Mouse (Mus musculus): ENCODE measurements around the gene Rnf217.

The Rnf217 gene

DNA sequence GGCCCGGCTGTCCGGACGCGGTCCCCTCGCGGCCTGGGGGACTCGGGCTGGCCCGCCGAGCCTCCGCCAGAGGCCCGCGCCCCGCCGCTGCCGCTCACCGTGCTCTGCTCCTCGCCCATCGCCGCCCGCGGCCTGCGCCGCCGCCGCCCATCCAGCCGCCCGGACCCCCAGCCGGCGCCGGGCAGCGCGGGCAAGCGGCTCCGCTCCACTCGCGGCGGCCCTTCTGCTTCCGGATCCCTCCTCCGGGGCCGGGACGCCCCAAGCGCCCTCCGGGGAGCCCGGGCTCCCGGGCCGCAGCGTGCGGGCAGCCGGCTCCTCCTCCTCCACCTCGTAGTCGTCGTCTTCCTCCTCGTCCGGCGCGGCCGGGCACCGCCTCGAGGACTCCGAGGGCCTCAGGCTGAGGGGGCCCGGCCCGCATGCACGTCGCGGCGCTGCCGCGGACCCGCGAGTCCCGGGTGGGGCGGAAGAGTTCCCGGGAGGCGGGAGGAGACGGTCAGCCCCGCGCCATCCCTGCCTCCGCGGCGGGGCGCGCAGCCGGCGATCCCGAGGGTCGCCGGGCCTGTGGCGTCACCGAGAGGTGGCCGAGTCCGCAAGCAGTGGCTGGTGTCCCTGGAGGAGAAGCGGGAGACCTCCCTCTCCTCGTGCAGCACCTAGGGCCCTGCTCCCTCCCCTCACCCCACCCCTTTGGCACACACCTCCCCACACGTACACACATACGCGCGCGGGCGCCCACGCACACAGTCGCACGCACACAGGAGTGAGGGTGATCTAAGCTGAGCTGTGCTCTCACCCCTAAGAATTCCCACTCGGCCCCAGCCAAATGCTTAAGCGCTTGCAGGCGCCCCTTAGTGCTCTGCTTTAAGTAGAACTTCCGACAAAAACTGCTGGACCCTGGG is at the start of gene Rnf217:
Rnf217 (minus strand) TSS at position 119 of the 896 bp plus-strand sequence.
- DNase-seq (ENCODE audit: low spot score in 2 of 2): peak; percentile 82 to 84

DNA sequence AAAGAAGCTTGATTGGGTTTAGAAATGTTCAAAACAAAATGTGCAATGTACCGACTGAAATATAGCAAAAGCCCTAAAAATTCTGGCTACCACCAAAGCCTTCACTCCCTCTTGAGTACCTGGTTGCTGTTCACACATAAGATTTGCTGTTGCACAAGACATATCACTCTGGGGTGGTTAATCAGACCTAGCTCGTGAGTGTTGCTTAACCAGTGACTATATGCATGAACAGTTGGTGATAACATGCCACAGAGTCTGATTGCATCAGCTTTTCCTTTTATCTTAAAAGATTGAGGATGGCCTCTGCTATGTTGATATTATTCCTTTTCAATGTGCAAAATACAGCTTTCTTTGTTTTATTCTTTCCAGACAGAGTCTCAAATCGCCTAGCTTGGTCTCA is 38.3 kb upstream of the Rnf217 start:
- DNase-seq (ENCODE audit: low spot score in 2 of 2): no peak

DNA sequence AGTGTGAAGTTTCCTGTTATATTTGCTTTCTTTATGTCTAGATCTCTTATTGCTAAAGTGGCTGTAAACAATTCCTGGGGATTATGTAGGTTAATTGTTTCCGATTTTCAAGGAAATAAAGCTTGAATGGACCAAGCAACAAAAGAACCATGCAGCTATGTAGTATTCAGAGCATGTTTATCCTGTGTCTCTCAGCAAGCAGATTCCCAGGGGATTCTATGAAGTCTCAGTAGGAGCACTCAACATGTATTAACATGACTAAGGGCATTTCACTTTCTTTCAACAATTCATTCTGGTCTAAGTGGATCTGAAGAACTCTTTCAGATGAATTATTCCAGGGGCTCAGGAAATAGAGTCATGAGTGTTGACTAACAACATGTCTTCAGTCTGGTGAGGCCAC is 37.1 kb upstream of the Rnf217 start:
- no peak for DNase-seq (ENCODE audit: low spot score in 2 of 2)

DNA sequence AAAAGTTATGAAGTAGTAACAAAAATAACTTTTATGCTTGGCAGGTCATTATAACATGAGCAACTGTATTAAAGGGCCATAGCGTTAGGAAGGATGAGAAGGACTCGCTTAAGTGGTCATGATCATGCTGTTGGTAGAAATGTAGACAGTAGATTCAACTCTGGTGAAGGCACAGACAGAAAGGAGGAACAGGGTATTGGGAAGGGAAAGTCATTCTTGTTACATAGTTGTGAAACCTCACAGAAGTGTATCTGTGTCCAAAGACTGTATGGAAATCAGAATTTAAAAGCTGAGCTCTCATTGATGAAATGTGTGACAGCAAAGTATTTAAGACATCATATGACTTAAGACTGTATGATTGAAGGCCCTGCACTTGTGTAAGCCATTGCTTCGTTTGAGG is 26.1 kb upstream of the Rnf217 start:
- no peak for DNase-seq (ENCODE audit: low spot score in 2 of 2)

DNA sequence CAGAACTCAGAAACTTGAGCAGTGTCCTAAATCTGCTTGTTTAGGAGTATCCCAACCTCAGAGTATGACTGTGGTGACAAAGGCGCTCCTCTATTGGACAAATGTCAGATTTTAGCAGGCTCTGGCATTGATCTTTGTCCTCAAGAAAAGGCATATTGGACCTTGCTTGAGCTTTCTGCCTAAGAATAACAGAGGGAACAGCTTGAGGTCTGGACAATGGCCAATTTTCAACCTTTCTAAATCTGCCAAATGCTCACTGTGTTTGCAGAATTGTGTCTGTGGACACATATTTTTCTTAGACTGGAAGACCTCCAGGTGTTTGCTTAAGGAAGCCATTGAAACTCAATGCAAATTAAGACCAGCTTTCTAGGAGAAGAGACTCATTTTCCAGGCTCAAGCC is 23.0 kb upstream of the Rnf217 start:
- DNase-seq (ENCODE audit: low spot score in 2 of 2): no peak

DNA sequence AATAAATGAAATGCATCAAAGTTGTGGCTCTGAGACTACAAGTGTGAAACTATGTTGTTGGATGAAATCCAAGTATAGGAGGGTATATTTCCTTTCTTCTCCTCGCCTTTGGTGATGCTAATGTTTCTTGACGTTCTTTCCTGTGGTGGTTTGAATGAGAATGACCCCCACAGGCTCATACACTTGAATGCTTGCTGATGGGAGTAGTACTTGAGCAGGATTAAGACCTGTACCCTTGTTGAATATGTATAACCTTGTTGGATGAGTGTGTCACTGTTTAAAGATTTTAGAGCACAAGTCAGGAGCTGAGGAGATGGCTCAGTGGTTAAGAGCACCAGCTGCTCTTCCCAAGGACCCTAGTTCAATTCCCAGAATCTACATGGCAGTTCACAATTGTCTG is 6.4 kb upstream of the Rnf217 start:
- DNase-seq (ENCODE audit: low spot score in 2 of 2): no peak

DNA sequence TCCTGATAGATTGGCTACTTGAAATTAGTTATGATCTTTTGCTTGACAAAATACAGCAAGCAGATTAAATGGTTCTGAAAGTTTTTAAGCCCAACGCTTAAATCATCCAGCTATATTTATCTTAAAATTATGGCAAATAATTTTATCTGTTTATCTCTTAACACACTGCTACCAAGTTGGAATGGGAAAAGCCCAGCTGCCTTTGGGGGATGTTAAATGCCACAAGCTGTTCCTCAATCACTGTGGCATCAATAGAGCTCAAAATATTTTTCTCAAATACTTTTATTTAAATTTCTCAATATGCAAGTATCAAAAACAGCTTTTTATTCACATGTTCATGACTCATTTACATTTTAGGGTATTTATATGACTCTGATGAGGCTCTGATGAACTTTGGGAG is 5.1 kb upstream of the Rnf217 start:
- DNase-seq (ENCODE audit: low spot score in 2 of 2): no peak

DNA sequence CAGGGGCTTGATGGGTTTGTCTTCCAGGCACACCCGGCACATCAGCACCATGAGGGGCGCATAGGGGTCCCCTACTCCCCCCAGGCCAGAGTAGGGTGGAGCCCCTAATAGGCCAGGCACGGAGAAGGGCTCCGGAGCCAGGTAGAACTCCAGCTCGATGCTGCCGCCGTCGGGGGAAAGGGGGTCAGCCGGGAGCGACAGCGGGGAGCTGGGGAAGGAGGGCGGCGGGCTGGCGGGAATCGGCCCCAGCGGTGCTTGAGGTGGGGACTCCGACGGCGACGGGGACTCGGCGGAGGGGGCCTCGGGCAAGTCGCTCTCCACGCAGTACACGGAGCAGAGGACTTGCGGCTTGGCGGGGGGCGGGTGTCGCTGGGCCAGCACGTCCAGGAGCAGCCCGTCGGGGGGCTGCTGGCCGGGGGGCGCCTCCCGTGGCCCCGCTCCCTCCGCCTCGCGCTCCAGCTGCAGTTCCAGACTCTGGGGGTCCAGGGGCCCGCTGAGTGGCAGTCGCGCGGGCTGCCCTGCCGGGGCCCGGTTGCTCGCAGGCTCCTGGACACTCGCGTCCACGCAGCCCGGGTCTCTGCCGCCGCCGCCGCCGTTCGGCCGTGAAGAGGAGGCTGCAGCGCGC is 431 bp downstream of the Rnf217 start:
- peak; percentile 38 to 55 for DNase-seq (ENCODE audit: low spot score in 2 of 2)

DNA sequence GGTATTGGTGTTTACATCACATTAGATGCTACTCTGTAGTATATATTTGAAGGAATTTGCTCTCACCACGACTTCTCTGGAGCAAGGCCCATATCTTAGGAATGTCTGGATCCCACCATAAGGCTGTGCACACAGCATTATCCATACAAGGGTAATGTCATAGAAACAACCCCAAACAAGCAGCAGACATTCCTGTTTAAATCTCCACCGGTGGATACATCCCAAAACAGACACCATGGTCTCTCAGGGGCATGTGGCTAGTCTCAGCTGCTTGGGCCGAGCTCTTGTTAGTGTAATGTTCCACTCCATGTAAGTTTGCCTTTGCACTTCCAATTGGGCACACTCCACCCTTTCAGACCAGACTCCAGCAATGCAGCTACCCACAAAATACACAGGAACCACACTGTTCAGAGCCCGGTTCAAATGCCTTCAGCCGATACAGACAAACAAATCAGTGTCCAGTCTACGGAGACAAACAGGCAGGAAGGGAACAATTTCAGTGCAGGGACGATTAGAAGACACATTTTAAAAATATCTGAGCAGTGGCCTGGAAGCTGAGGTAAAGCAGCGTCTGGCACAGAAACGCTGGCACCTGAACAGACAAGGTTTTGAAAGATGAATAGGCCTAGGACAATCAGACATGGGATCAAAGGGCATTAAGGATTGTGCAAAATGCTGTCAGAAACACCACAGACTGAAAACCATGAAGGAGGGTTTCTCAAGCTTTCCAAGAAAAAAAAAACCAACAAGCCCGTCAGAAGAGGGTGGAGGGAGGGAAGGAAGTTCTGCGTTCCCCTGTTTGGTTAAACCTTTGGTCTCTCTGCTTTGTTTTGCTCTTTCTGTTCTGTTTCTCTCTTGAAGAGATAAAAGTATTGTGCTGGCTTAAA is 1.8 kb downstream of the Rnf217 start:
- DNase-seq (ENCODE audit: low spot score in 2 of 2): no peak

DNA sequence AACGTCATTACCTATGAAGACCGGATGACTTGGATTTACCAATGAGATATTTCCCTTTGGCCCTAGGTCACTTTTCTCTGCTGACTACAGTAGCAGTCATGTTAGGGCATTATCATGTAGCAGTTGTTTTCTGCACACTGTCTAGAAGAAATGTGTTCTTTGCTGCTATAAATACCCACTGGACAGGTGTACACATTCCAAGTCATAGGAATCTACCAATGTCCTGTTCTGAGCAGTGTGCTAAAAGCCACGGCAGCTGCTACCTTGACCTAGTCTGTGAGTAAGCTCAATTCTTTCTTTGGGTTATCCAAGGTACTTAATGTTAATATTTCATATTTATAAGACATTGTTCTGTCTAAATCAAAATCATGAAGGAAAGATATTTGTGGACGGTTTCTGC is 5.1 kb downstream of the Rnf217 start:
- no peak for DNase-seq (ENCODE audit: low spot score in 2 of 2)

DNA sequence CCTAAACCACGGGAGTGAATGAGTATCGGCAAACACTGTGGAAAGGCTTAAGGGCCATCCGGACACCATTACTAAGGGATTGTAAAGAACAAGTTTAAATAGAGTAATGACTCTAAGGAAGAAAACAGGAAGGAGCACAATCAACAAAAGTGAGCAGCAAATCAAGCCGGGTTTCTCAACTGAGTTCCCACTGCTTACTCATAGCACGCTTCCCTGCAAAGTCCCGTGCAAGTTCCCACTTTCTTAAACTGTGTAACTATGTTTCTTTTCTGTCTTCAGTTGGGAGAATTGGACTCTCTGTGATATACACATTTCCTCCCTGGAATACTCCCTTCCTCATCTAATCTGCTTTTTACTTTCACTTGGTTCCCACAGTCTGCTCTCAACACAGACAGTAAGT is 8.9 kb downstream of the Rnf217 start:
- DNase-seq (ENCODE audit: low spot score in 2 of 2): no peak

DNA sequence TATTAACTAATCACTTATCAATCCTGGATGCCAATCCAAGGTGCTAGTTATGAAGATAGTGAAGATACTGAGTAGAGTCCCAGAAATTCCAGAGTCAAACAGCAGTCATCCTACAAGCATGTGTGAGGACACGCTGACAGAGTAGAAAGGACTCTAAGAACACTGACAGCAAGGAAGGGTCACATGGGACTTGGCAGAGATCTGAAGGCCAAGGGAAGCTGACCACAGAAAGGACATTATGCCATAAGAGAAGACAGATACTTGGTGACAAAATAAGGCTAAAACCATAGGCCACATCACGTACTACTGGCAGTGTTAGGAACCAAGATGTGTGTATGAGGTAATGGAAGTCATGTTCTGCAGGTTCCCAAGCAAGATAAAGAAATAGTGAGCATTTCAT is 11.1 kb downstream of the Rnf217 start:
- DNase-seq (ENCODE audit: low spot score in 2 of 2): no peak

DNA sequence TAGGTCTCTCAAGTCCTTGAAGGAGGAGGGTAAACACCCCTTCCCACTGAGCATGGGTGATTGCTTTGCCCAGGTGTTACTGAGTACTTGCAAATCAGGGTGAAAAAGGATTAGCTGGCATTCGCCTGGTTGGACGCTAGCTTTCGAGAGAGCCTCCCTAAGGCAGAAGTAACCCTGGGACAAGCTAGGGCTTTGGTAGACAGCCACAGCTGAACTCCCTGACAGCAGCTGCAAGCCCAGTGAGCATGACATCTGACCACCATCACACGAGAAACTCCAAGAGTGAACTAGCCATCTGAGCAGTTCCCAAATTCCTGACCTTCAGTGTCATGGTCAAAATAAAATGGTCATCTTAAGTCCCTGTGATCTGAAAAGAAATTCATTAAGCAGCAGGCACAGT is 12.2 kb downstream of the Rnf217 start:
- no peak for DNase-seq (ENCODE audit: low spot score in 2 of 2)

DNA sequence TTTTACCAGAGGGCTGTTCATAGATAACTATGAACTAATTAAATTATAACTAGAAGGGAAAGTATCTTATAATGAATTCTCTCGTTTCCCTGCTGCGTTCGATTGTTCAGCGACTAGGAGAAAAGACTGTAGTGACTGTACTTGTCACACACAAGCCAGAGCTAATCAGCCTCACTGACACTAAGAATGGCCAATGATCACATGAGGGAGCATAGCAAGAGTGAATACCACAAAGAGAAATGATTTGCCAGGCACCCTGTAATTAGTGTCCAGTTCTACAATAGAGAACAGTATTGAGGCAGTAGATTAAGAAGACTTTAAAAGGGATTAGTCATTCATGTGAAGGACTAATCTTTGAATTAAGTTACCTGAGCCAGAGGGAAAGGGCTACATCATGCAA is 13.7 kb downstream of the Rnf217 start:
- no peak for DNase-seq (ENCODE audit: low spot score in 2 of 2)

DNA sequence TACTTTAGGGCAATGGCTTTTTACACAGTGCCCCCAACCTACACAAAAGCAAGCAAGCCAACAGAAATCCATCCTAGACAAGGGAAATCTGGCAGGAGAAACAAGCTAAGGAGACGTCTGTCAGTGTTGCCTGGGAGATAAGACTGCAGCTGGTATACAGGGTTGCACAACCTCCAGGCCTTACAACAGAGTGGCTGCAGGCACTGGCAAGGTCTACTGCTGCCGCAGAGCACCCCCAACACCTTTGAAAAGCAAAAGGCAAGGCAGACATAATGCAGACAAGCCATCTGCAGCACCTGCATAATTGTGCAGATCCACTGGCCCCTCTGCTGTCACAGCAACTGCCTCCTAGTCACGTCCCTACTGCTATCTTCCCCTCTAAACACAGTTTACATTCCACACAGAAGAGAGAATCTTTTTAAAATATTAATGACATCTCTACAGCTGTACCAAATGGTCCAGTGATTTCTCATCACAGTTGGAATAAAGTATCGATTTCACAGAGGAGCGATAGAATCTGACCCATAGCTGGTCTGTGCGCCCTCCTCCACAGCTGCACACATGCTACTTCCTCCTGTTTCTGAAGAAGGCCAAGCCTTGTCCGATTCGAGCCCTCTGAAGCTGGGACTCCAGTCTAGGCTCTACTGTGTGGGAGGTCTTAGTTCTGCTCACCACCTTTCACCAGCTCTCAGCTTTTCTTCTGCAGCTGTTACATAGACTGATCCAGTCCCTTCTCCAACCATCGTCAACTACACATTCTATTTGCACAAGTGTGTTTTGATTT is 16.1 kb downstream of the Rnf217 start:
- no peak for DNase-seq (ENCODE audit: low spot score in 2 of 2)

DNA sequence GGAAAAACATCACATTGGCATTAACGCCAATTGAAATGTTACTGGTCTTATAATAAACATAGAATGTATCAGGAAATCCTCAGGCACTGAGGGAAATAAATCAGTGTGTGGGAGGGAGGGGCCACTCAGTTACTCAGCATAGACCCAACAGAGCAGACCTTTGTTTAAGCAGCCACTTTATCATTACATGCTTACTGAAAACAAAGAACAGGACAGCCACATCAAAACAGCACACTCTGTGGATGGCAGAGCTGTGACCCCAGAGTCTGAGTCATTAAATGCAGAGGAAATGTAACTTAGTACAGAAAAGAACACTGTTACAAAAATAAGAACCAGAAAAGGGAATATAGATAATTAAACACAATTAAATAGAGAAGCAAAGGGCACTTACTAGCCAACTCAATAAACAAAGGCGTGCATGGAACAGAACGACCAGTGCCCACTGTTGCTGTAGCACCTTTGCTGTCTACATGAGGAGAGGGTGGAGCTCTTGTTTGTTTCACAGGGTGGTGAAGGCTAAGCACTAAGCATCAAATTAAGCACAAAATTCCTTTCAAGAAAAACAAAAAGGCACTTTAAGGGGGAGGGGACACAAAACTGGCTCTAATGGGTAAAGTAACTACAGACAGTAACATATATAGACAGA is 16.8 kb downstream of the Rnf217 start:
- DNase-seq (ENCODE audit: low spot score in 2 of 2): no peak

DNA sequence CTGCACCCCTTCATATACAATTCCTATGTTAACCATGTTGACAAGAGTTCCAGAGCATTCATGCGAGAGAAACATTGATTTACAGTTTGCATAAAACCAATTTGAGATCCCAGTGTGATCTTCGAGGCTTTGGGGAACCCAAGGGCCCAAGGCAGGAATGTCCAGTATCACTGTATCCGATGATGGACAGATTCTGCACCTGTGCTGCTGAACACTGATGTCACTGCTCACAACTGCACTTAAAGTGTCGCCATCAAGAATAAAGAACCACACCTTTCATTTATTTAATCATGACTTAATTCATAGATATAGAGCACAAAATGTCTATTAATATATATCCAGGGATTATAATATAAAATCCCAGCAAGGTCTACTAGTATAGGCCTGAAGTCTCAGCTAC is 28.3 kb downstream of the Rnf217 start:
- no peak for DNase-seq (ENCODE audit: low spot score in 2 of 2)

DNA sequence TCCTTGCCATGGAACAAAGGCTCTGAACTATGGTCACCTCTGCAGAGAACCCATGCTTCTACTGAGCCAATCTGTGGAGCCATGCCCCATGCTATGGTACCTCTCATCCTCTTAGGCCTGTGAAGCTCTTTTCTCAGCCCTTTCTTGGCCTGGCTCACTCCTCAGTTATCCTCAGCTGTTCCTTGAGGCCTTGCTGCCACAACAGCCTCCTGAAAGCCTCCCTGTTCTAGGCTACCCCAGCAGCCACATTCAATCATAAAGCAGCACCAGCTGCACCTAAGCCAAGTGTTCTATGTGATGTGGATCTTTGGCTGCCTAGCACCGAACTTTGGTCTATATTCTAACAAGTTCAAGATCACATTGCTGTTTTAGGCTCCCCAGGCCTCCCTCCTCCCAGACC is 28.9 kb downstream of the Rnf217 start:
- DNase-seq (ENCODE audit: low spot score in 2 of 2): no peak

DNA sequence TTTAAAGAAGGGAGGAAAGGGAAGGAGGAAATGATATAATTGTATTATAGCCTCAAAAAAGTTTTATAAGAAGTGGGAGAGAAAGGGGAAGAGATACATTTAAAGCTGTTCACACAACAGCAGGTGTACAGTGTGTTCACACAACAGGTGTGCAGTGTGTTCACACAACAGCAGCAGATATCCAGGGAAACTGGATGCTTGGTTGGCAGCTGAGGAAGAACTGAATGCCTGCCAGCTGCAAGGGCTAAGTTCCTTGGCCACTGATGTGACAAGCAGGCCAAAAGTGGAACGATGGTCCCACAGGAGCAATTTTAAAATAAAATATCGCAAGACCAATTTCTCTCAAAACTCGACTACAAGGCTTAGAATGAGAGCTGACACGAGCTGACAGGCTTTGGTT is 35.7 kb downstream of the Rnf217 start:
- DNase-seq (ENCODE audit: low spot score in 2 of 2): no peak

DNA sequence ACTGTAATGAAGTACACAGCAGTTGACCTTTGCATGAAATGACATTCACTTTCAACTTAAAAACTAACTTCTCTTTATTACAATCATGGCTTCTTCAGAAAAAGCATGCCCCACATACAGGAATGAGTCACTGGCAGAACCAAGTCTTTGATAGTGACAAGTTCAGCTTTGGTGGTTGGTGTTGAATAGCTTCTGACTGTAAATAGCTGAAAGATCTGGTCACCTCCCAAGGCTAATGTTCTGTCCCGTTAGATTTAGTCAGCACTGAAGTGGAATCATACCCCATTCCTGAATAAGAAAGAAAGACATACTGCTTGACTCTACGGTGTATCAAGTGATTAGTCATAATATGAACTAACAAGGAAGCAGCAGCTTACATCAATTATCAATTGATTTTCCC is 51.7 kb downstream of the Rnf217 start:
- no peak for DNase-seq (ENCODE audit: low spot score in 2 of 2)

DNA sequence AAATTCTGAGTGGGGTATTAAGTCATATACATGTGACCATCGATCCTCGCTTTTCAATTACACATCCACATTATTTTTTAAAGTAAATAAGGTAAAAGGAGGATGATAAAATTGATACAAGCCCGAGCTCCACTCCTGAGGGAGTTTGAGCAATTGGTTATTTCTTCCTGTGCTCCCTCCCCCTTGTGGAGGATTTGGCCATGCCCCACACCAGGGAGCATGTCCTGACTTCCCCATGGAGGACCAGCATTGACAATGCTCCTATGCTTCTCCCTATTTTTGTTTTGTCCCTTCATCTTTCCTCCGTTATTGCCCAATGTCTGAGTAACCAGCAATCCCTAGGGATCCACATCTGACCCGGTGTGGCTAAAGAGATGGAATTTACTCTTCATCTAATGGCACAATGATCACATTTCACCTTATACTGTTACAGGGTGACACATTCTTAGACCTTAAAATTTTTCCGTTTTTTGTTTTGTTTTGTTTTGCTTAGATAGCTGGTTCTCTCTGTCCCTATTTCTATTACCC is 53.5 kb downstream of the Rnf217 start:
- no peak for DNase-seq (ENCODE audit: low spot score in 2 of 2)
